Mouse (Mus musculus) urinary bladder, postnatal 36 days (tissue): Measurements from ENCODE around the gene Hoxd8.

Experiments
- DNase-seq, 2 experiments: peaks; one replicate each; pipeline ENCODE4 v3.0.0; 2022; ENCODE audit warnings: low spot score in 2 of 2, mixed read lengths in 1 of 2

The Hoxd8 gene

DNA sequence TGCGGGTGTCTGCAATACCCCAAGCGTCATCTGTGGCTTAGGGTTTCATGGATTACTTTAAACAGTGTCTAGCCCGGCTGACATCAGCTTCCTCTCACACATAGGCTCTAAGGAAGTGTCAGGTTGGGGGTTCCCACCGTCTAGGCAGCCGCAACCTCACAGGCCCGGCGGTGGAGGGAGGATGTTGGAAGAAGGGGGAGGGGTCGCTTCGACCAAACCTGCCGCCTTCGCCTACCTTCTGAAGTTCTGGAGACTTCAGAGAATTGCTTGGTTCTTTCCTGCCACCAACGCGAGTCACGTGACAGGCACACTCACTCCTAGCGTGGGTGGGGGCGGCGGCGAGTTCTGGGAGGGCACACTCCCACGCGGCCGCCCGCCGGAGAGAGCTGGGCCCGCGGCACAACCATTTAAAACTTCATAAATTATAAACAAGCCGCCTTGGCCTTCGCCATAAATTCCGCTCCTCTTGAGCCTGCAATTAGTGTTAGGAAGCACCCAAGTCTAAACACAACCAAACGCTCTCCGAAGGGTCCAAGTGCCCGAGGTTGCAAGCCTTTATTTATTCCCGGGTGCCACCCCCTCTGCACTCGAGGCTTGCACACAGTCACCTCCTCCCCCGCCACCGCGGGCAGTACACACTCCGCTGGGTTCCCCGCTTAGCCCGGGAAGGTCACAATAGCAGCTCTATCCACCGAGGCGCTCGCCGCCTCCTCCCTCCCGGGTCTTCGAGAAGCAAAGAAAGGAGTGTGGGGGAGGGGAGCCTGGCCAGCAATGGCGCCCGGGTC, 45.1 kb downstream of the Hoxd8 start:
- DNase-seq: no peak

DNA sequence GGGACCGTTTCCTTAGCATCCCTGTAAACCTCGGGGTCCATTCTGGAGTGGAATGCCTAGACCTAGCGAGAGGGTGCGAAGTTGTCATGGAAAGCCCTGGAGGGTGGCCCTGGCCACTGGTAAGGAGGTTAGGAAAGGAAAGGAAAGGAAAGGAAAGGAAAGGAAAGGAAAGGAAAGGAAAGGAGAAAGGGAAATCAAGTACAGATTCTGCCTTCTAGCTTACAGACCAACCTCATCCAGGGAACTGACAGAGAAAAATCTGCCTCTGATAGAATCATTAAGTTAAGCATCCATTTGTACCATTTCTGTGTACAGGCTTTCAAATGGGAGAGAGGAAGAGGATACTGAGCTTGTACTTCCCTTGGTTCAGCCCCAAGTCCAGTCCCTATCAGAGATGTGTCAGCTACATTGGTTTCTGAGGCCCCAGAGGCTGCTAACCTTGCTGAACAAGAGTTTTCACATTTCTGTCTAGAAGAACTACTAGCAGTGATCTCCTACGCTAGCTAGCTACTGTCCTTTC, 46.4 kb downstream of the Hoxd8 start:
- no peak for DNase-seq

- DNase-seq: no peak
Measured at GRCm38 (mm10) chr2:74751861-74752260, 47.4 kb downstream of the Hoxd8 start.

- DNase-seq: no peak
Measured at GRCm38 (mm10) chr2:74752431-74753174, 48.2 kb downstream of the Hoxd8 start.

DNA sequence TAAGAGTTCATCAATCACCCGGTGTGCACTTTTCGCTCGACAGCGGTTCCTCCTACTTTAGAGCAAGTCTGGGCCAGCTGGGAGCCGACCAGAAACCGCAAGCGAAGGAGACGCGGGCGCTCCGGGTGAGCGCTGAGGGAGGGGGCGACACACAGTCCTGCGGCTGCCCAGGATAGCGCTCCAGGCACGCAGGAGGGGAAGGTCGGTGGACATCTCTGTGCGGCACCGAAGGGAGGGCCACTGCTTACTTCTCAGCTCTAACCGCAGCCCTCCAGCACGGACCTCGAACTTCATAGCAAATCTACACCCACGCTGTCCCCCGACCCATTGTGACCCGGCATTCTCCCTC, 48.7 kb downstream of the Hoxd8 start:
- DNase-seq: no peak

GRCm38 (mm10) chr2:74753711-74754110, 49.3 kb downstream of the Hoxd8 start:
- DNase-seq: no peak
